In the genomic region with DNA sequence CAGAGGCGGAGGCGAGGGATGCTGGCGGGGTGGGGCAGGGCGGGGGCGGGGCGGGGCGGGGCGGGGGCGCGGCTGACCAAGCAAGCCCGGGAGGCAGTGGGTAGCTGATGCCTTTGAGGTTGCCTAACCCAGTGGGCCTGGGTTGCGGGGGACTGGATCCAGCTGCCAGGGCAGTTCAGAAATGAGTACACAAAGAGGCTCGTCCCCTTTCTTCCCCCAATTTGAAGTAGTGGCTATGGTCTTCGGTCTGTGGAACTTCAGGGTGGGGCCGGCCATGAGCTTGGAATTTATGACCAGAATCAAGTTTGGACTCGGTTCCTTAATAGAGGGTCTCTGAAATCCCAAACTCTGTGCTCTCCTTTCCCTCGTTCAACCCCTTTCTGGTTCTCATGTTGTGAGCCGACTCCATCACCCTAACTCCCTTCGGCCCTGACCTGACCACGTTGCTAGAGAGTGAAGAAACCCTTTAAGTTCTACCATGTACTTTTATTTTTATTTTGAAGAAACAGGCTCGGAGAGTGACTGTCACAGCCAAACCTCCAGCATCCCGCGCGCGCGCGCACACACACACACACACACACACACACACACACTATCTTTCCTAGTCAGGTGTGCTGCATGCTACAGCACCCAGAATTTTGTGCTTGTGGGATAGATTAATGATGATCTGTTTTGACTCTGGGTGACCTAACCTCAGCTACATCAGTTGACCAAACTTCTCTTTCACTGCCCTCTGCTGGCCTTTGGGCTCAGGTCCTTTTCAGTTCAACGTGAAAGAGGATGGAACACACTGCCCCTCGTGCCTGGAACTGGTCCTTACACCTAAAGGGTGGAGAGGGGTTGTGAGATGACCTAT, we compare ENCODE assay signal across 8 mouse cellular contexts. TPM values are rescaled to one million over a fixed set of nuclear protein-coding genes. Genes with fewer than 3 reads are reported as not detected.
DNase-seq lines count a peak whose midpoint lies in the region; ATAC-seq and TF ChIP-seq lines count a peak whose summit lies in the region.

No protein-coding gene starts in this region.

- H3K27me3 ChIP-seq in hindbrain, embryonic 15.5 days = no peaks in the 10 kb centered on the region
- no peaks in the 10 kb centered on the region for H3K27me3 ChIP-seq in megakaryocyte, embryonic 14.5 days (replicated peaks)

- DNase-seq in cerebellum, postnatal 4 days (ENCODE audit: low spot score in 2 of 2) = peak; percentile 70 to 86
- peak; percentile 93 for DNase-seq in gastrocnemius, adult 18-20 months (ENCODE audit: low spot score)
- peak; percentile 55 to 72 for DNase-seq in left cerebral cortex, adult 2 months (ENCODE audit: extremely low spot score in 1 of 2, low spot score in 2 of 2)
- peak; percentile 83 to 86 for DNase-seq in right cerebral cortex, postnatal 10 days (ENCODE audit: low spot score in 2 of 2)
- peak; percentile 76 to 88 for DNase-seq in urinary bladder, postnatal 4 days (ENCODE audit: low spot score in 2 of 2)

- intact Hi-C loops in left cerebral cortex, adult 2 months (cut with DNase I) = loop anchor here (1.0 to 5.0 kb wide), 2 partner anchors 56 to 118 kb away; partner anchors contain the start of gene Spg21

- peak overlapping the region; percentile 77 for H3K4me2 ChIP-seq in hindbrain, embryonic 15.5 days

- H3K4me3 ChIP-seq in hindbrain, embryonic 15.5 days = peak overlapping the region; percentile 53
- peak overlapping the region; percentile 66 for H3K4me3 ChIP-seq in left cerebral cortex, adult 2 months
- peak overlapping the region; percentile 93 for H3K4me3 ChIP-seq in megakaryocyte, embryonic 14.5 days (replicated peaks)

- H3K27ac ChIP-seq in hindbrain, embryonic 15.5 days (replicated peaks) = peak overlapping the region; percentile 68
- peak overlapping the region; percentile 7; the same call in 1 of the 2 replicates for H3K27ac ChIP-seq in left cerebral cortex, adult 2 months

- peaks cover 28% of the 10 kb centered on the region for H3K4me1 ChIP-seq in hindbrain, embryonic 15.5 days (replicated peaks)
- H3K4me1 ChIP-seq in megakaryocyte, embryonic 14.5 days = peaks cover 45% of the 10 kb centered on the region

- ATAC-seq in activated CD4-positive, CD25-positive, alpha-beta regulatory T cell, adult 4 months = peak; percentile 50
- peak; percentile 74 for ATAC-seq in hindbrain, embryonic 15.5 days (ENCODE audit: low FRiP score, low read depth)

- H3K36me3 ChIP-seq in hindbrain, embryonic 15.5 days = no peaks in the 10 kb centered on the region
- peaks cover 34% of the 10 kb centered on the region for H3K36me3 ChIP-seq in megakaryocyte, embryonic 14.5 days (replicated peaks; ENCODE audit: low read length)

- H3K9ac ChIP-seq in hindbrain, embryonic 15.5 days = 0 out of 2 replicates have a peak overlapping the region, but pooled peaks have one; percentile 41

- H3K9me3 ChIP-seq in hindbrain, embryonic 15.5 days = no peaks in the 10 kb centered on the region
- H3K9me3 ChIP-seq in megakaryocyte, embryonic 14.5 days = no peaks in the 10 kb centered on the region

- WGBS in hindbrain, embryonic 15.5 days = 6% methylated on average over 18 of the region's 29 CpGs

- peak; percentile 83 for TF ChIP-seq CTCF in left cerebral cortex, adult 2 months (IDR thresholded peaks at IDR 0.05)

RNA-seq across cellular contexts. Expression of gene Plekho2, which starts 0.8 kb away (rescaled TPM):
- 10 to 100 TPM; 48.8 to 64.6 TPM for polyA plus RNA-seq in activated CD4-positive, CD25-positive, alpha-beta regulatory T cell, adult 4 months (2017; shearing (Covaris generic))
- 1 to 10 TPM; 2.2 to 5.4 TPM for total RNA-seq in gastrocnemius, adult 18-20 months (2021)
- polyA plus RNA-seq in hindbrain, embryonic 15.5 days (2015; fragmentation: Nextera tagmentation; extraction: Ambion mirVana) = 6.8 and 8.0 TPM in 2 replicates
- 10 to 100 TPM; 13.3 to 15.1 TPM for total RNA-seq in left cerebral cortex, adult 2 months (2021)
- 198 and 329 TPM in 2 replicates for polyA plus RNA-seq in megakaryocyte, embryonic 14.5 days (2012; ENCODE audit: insufficient read depth, low replicate concordance)

RNA-seq across cellular contexts. Expression of gene Pif1, which starts 6.3 kb away (rescaled TPM):
- 1 to 10 TPM; 2.4 to 2.6 TPM for polyA plus RNA-seq in activated CD4-positive, CD25-positive, alpha-beta regulatory T cell, adult 4 months (2017; shearing (Covaris generic))
- not detected for total RNA-seq in gastrocnemius, adult 18-20 months (2021)
- polyA plus RNA-seq in hindbrain, embryonic 15.5 days (2015; fragmentation: Nextera tagmentation; extraction: Ambion mirVana) = 3.6 and 4.5 TPM in 2 replicates
- under 1 TPM; 0.20 to 0.28 TPM for total RNA-seq in left cerebral cortex, adult 2 months (2021)
- 3.9 and 6.9 TPM in 2 replicates for polyA plus RNA-seq in megakaryocyte, embryonic 14.5 days (2012; ENCODE audit: insufficient read depth, low replicate concordance)

RNA-seq across cellular contexts. Expression of gene Rbpms2, which starts 48.8 kb away (rescaled TPM):
- 1 to 10 TPM in 1 of 2 experiments, under 1 TPM in 1; 0.65 to 1.1 TPM for polyA plus RNA-seq in activated CD4-positive, CD25-positive, alpha-beta regulatory T cell, adult 4 months (2017; shearing (Covaris generic))
- total RNA-seq in gastrocnemius, adult 18-20 months (2021) = 1 to 10 TPM; 1.5 to 2.3 TPM
- 4.1 and 4.9 TPM in 2 replicates for polyA plus RNA-seq in hindbrain, embryonic 15.5 days (2015; fragmentation: Nextera tagmentation; extraction: Ambion mirVana)
- 1 to 10 TPM; 2.2 to 3.2 TPM for total RNA-seq in left cerebral cortex, adult 2 months (2021)
- 500 and 536 TPM in 2 replicates for polyA plus RNA-seq in megakaryocyte, embryonic 14.5 days (2012; ENCODE audit: insufficient read depth, low replicate concordance)

Comparison
In these comparisons a context has a peak if more than half of its experiments do, and no peak if none do; other contexts are left out.
1. Peak in every context shown above with its lines: DNase-seq, ATAC-seq, H3K4me3 ChIP-seq and H3K27ac ChIP-seq.
2. RNA of gene Rbpms2, which starts 48.8 kb away (polyA plus RNA-seq): 500 to 536 TPM in megakaryocyte, embryonic 14.5 days; 4.1 to 4.9 TPM in hindbrain, embryonic 15.5 days and 0.65 to 1.1 TPM in activated CD4-positive, CD25-positive, alpha-beta regulatory T cell, adult 4 months; every median in the first group is over 10 times any median in the second.